Mouse (Mus musculus): ENCODE data around the gene Otop1. TPM values are rescaled to one million over a fixed set of nuclear protein-coding genes. Genes with fewer than 3 reads are reported as not detected.

Otop1 gene
- total RNA-seq, 1 experiment from 2014 or later, result 52.7 TPM

DNA sequence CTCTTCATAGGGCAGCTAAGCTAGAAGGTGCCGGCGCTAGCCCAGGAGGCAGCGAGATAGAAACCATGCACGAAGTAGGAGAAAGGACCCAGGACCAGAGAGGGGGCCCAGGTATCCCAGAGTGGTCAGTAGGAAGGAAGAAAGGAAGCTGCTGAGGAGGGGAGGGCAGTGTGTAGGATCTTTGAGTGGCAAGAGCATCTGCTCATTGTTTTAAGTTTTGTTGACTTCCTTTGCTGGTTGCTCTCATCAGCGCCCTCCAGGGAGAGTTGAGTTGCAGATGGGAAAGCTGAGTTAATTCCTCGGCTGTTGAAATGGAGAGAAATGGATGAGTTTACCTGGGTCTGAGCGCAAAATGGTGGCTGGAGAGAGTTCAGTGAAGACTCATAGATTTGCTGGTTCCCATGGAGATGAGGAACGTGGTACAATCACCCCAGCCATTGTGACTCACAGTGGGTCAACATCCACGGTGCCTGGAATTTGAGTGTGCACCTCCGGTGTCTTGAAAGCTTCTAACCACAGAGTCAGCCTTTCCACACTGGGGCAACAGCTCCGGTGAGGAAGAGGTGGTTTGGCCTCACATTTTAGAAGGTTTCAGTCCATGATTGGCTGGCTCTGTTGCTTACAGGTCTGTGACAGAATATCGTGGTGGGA, 26.1 kb downstream of the Otop1 start:
- DNase-seq, result no peak

GRCm38 (mm10) chr5:38302651-38303050, 26.9 kb downstream of the Otop1 start:
- no peak for DNase-seq

DNA sequence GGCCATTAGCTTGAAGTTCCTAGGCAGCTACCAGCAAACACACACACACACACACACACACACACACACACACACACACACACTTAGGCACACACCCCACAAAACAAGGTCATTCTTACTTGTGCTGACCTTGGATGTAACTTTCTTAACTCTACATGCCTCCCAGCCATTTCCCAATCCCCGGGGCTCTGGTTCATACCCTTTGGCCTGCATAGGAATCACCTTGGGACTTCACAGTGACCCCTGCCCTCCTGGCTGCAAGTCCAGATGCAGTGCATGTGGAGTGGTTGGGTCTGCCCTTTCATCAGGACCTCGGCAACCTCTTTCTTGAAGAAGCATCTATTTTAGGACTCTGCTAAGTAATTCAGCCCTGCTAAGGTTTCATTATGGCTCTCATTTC, 29.5 kb downstream of the Otop1 start:
- DNase-seq, result peak; percentile 66

DNA sequence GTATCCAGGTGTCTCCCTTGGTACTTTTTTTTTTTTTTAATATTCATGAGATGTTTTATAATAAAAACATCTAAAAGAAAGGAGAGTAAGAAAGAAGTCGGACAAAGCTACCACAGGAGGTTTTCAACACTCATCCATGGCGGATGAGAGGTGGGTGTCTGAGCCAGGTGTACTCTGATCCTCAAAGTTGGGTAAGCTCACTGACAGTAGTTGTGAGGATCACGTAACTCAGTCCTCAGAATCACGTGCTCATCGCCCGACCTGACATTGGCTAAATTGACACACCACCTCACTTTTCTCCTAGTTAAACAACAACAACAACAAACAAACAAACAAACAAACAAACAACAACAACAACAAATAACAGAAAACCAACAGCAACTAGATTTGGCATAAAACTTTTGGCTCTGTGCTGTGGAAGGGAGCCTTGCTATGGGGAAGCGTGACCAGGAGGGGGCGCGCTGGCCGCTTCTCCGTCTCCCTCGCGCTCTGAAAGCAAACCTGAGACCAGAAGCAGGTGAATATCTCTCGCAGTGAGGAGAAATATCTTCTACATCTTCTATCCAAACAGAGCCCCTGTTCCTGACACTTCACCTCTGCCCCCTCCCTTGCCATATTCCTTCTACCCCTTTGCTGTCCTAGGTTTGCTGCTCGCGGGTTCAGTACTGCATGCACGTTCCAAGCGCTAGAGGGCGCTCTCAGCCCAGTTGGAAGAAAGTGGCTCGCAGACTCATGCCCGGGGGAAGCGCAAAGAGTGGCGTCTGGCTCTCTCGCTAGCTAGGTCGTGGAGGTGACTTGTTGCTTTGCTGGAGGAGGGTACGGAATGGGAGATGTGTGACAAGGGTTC, 31.7 kb downstream of the Otop1 start:
- DNase-seq, result peak; percentile 92

DNA sequence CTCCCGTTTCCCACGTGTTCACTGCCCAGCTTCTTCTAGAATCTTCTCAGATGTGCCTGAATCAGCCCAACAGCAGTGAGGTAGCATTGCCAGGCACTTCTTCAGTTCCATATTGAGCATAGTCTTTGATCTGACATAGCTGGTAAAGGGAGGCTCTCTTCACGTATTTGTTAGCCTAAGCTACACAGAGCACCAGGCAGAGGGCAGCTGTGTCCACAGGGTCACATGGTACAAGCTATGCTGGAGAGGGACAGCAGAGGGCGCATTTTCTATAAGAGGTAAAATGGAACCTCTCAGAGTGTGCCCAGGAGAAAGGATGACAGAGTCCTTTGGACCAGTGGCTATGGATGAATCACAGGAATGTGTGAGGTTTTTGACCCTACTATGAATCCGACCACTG, 33.1 kb downstream of the Otop1 start:
- DNase-seq, result peak; percentile 79

- no peak for DNase-seq
Observed at GRCm38 (mm10) chr5:38309795-38310194, 34.0 kb downstream of the Otop1 start.

- no peak for DNase-seq
Observed at GRCm38 (mm10) chr5:38318966-38319786, 43.4 kb downstream of the Otop1 start, which contains the start of gene Drd5. Gene Drd5, plus strand, starts transcription at chr5:38319367.

DNA sequence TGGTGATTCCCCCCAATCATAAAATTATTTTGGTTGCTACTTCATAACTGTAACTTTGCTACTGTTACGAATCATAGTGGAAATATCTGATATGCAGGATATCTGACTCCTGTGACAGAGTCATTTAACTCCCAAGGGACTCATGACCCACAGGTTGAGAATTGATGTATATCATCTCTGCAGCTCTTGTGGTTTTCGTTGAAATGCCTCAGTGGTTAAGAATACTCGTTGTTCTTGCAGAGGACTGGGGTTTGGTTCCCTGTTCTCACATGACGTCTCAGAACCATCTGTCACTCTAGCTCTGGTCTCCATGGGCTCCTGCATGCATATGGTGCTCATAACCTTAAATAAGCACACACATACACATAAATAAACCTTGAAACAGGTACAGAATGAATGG, 57.6 kb downstream of the Otop1 start:
- no peak for DNase-seq

GRCm38 (mm10) chr5:38334582-38334981, 58.8 kb downstream of the Otop1 start:
- no peak for DNase-seq

- DNase-seq, result no peak
Observed at GRCm38 (mm10) chr5:38343101-38343500, 67.3 kb downstream of the Otop1 start.

DNA sequence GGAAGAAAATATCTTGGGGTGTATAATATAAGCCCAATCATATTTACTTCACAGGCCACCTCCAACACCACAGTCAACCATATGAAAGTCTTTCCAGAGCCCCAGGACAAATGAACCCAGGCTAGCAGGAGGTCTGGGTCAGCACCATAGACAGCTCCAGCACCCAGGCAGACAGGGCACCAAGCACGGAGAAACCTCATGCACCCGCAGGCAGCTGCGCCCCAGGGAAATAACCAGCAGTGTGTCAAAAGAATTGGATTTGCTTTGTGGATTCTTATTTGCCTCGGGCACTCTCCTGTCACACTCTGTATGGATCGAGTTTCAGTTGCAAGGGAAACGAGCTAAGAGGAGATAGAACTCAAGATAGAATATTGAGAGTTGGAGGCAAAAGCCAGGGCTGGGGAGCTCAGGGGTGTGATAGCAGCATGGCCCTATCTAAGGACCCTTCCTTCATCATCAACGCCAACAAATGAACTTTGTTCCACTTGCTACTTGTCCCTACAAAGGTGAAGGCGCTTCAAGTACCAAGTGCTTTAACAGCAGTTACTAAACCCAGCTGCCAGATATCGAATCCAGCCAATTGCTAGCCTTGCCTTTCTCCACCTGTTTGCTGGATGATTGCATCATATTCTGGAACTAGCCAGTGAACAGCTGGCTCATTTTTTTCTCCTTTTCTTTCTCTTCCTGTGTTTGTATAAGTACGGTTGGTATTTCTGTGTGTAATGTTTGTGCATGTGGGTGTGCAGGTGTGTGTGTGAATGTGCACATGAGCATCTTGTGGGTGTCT, 71.1 kb downstream of the Otop1 start:
- peak; percentile 78 for DNase-seq

DNA sequence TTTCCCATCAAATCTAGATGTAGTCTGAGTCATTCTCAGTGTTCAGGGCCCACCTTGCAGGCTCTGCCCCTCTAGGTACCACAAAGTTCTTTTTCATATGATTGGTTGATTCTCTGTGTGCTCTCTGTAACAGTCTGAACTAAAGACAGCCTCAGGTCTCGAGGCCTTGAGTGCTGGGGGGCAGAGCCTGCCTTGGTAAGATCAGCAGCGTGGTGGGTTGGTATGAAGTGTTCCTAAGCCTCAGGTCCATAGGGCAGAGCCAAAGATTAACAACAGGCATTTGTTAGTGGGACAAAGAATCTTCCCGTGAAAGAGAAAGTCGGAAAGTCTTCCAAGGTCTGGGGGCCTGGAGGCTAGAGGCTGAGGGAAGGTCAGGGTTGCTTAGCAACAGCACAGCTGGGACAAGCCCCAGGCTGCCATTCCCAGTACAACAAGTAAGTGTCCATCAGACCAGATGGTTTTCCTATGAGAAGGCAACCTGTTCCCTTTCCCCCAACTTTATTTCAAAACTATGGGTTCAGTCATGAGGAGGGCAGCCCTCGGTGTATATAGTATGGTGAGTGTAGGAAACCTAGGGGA, 74.7 kb downstream of the Otop1 start:
- DNase-seq, result no peak

Other genes with a start within 250 kb of the Otop1 start
- 45.0 and 47.0 TPM in 2 replicates for gene Stx18, start 237.2 kb upstream of the Otop1 start, total RNA-seq (2021)
- gene Nsg1, start 116.1 kb upstream of the Otop1 start, total RNA-seq (2021), result 61.9 and 83.1 TPM in 2 replicates
- gene Zbtb49, start 55.5 kb upstream of the Otop1 start, total RNA-seq (2021), result 9.4 and 10.3 TPM in 2 replicates
- gene Lyar, start 55.5 kb upstream of the Otop1 start, total RNA-seq (2021), result 26.5 and 27.3 TPM in 2 replicates
- gene Tmem128, start 15.8 kb upstream of the Otop1 start, total RNA-seq (2021), result 42.6 and 46.3 TPM in 2 replicates
- not detected in 2 replicates for gene Drd5, start 43.4 kb downstream of the Otop1 start, total RNA-seq (2021)
- gene Slc2a9, start 227.2 kb downstream of the Otop1 start, total RNA-seq (2021), result 2.7 and 5.9 TPM in 2 replicates

Measured in adrenal gland, postnatal 14 days (tissue).